Mouse (Mus musculus) hindbrain, embryonic 13.5 days (tissue): ENCODE data around the gene Lnx1. TPM values are rescaled to one million over a fixed set of nuclear protein-coding genes. Genes with fewer than 3 reads are reported as not detected.
A peak's percentile ranks its signal among the peaks of the same experiment; 100 is the strongest.

Source experiments
- ATAC-seq: fragments of 200-750 bp; cut with Nextera tagmentation; 2 replicates; pipeline ENCODE4 v1.8.0; 2017; ENCODE audit warnings: moderate TSS enrichment; ENCODE audit not compliant: low FRiP score
- H3K27ac ChIP-seq: fragments of 300-500 bp; sonication (generic); 2 replicates; pipeline ENCODE4 v1.5.1; 2015; ENCODE audit warnings: inconsistent platforms, mild to moderate bottlenecking, moderate library complexity
- H3K27me3 ChIP-seq: fragments of 300-500 bp; sonication (generic); 2 replicates; pipeline ENCODE4 v1.6.1; 2015; ENCODE audit warnings: mild to moderate bottlenecking, inconsistent platforms
- H3K36me3 ChIP-seq: fragments of 300-500 bp; sonication (generic); 2 replicates; pipeline ENCODE4 v1.6.1; 2015; ENCODE audit warnings: mild to moderate bottlenecking, inconsistent platforms
- H3K4me1 ChIP-seq: fragments of 300-500 bp; sonication (generic); replicated peaks from 2 replicates; pipeline ENCODE4 v1.6.1; 2015; ENCODE audit warnings: inconsistent platforms
- H3K4me2 ChIP-seq: fragments of 300-500 bp; sonication (generic); 2 replicates; pipeline ENCODE4 v1.6.1; 2015; ENCODE audit warnings: inconsistent platforms, mild to moderate bottlenecking, moderate library complexity
- H3K4me3 ChIP-seq: fragments of 300-500 bp; sonication (generic); 2 replicates; pipeline ENCODE4 v1.5.1; 2015; ENCODE audit warnings: mild to moderate bottlenecking, inconsistent platforms
- H3K9ac ChIP-seq: fragments of 300-500 bp; sonication (generic); 2 replicates; pipeline ENCODE4 v1.6.1; 2015; ENCODE audit warnings: mild to moderate bottlenecking, inconsistent platforms
- H3K9me3 ChIP-seq: fragments of 300-500 bp; sonication (generic); 2 replicates; pipeline ENCODE4 v1.6.1; 2016; ENCODE audit warnings: inconsistent platforms
- WGBS: fragments of 180-500 bp; shearing (Covaris S2); methylation state at CpG from one replicate; pipeline ENCODE4 v1.1.7; 2015; 5-methylcytosine and 5-hydroxymethylcytosine counted together
- polyA plus RNA-seq: library from polyadenylated mRNA; unstranded; fragments of >200 nt; fragmentation: Nextera tagmentation; extraction: Ambion mirVana; gene quantifications from 2 replicates; pipeline ENCODE4 v1.2.1, GENCODE M21; 2015

The Lnx1 gene
- polyA plus RNA-seq, 1 experiment from 2014 or later: 3.3 TPM

- WGBS: 77% methylated on average over 3 of the region's 3 CpGs
- no peaks in the 10 kb centered on the region for H3K36me3 ChIP-seq
- no peak overlapping the region for H3K9ac ChIP-seq
- H3K4me1 ChIP-seq: peaks cover 10% of the 10 kb centered on the region
- H3K27me3 ChIP-seq: no peaks in the 10 kb centered on the region
- no peak overlapping the region for H3K4me2 ChIP-seq
- no peak overlapping the region for H3K4me3 ChIP-seq
- H3K27ac ChIP-seq: no peak overlapping the region
- ATAC-seq: no peak
- no peaks in the 10 kb centered on the region for H3K9me3 ChIP-seq
Measured at GRCm38 (mm10) chr5:74721816-74722215, 19.1 kb upstream of the Lnx1 start.

- Histone ChIP-seq H3K9me3 (no peaks in the 10 kb centered on the region), H3K27ac (no peak overlapping the region), H3K9ac (no peak overlapping the region), H3K36me3 (no peaks in the 10 kb centered on the region), H3K4me3 (no peak overlapping the region), H3K4me2 (no peak overlapping the region), H3K27me3 (no peaks in the 10 kb centered on the region), H3K4me1 (peaks cover 10% of the 10 kb centered on the region)
- 55% methylated on average over 9 of the region's 9 CpGs for WGBS
- ATAC-seq: no peak; the same call in 1 of the 2 replicates
Measured at GRCm38 (mm10) chr5:74720661-74721060, 17.9 kb upstream of the Lnx1 start.

DNA sequence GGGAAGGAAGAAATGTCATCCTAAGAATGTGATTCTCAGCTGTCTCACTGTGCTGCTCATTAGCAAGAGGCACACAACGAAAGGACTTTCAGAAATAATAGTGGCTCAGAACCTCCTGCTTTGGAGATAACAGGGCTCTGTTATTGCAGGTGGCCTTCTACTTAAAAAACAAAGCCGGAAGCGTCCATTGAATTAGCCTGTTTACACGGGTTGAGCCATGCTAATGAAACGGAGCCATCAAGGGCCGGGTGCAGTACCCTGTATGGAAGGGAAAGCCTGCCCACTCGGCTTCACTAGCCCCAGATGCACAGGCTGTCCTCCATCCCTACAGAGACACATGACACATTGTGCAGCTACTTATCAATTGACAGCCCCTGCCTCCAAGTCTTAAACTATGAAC, 13.5 kb upstream of the Lnx1 start:
- no peak overlapping the region for H3K27ac ChIP-seq
- H3K9me3 ChIP-seq: no peaks in the 10 kb centered on the region
- no peaks in the 10 kb centered on the region for H3K27me3 ChIP-seq
- no peak for ATAC-seq
- no peak overlapping the region for H3K4me2 ChIP-seq
- no peak overlapping the region for H3K9ac ChIP-seq
- no peaks in the 10 kb centered on the region for H3K36me3 ChIP-seq
- 18% methylated on average over 7 of the region's 7 CpGs for WGBS
- H3K4me3 ChIP-seq: no peak overlapping the region
- H3K4me1 ChIP-seq: 0 out of 2 replicates have a peak, but pooled peaks cover 5% of the 10 kb centered on the region

DNA sequence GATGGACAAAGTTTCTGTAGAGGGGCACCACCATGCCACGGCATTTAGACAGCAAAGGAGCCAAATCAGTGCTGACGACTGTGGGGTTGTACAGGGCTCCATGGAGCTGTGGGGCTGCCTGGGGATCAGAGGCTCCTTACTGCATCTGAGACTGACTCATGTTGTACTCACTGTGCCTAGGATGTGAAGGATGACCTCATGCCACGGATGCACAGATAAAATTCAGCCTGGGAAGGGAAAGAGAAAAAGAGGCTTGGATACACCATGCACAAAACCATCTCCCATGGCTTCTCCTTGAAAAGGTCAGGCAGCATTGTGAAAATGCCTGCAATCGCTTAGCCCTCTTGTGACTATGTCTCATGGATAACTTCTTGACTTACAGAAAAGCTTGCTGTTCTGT, 10.1 kb upstream of the Lnx1 start:
- Histone ChIP-seq H3K4me3 (no peak overlapping the region), H3K36me3 (no peaks in the 10 kb centered on the region), H3K4me2 (no peak overlapping the region), H3K9ac (no peak overlapping the region), H3K4me1 (no peaks in the 10 kb centered on the region), H3K27me3 (no peaks in the 10 kb centered on the region), H3K27ac (no peak overlapping the region), H3K9me3 (no peaks in the 10 kb centered on the region)
- WGBS: 82% methylated on average over 4 of the region's 4 CpGs
- ATAC-seq: no peak

DNA sequence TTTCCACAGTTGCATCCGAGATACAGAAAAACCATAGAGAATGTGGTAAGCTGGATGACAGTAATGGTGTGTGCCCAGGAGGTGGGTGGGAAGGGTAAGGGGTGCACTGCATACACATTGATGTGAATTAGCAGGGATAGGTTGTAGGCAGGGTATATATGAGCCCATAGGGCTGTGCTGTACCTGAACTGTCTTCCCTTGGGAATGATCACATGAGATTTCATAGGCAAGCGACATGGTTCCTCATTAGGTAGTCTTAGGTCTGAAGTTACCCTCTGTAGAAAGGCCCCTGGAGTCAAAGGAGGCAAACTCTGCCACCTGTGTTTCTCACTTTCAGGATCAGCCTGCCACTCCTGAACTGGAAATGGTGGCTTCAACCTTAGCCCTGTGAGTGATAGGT, 9.3 kb upstream of the Lnx1 start:
- Histone ChIP-seq H3K27me3 (no peaks in the 10 kb centered on the region), H3K27ac (no peak overlapping the region), H3K9ac (no peak overlapping the region), H3K36me3 (no peaks in the 10 kb centered on the region), H3K4me1 (no peaks in the 10 kb centered on the region), H3K4me2 (no peak overlapping the region), H3K9me3 (no peaks in the 10 kb centered on the region), H3K4me3 (no peak overlapping the region)
- 88% methylated on average over 2 of the region's 2 CpGs for WGBS
- no peak for ATAC-seq

DNA sequence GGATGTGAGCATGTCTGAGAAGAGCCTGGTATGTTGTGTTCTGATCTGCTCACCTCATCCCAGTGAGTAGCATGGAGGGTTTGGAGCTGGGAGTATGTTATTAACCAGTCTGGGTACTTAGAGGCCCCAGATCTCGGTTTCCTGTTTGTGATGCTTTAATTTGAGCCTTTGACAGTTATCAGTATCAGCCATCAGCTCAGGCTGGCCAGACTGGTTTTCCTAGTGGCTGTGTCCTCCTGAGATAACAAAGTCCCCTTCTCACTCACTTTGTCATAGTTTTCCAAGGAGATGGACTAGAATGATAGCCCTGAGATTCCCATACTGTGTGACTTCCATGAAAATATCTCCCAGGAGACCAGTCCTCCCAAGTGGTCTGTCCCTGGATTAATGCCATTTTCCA, 8.3 kb upstream of the Lnx1 start:
- WGBS: 82% methylated on average over 1 of the region's 1 CpGs
- Histone ChIP-seq H3K27me3 (no peaks in the 10 kb centered on the region), H3K36me3 (no peaks in the 10 kb centered on the region), H3K4me2 (no peak overlapping the region), H3K9me3 (no peaks in the 10 kb centered on the region), H3K27ac (no peak overlapping the region), H3K4me1 (peaks cover 4% of the 10 kb centered on the region; the same call in 1 of the 2 replicates), H3K4me3 (no peak overlapping the region), H3K9ac (no peak overlapping the region)
- no peak for ATAC-seq

DNA sequence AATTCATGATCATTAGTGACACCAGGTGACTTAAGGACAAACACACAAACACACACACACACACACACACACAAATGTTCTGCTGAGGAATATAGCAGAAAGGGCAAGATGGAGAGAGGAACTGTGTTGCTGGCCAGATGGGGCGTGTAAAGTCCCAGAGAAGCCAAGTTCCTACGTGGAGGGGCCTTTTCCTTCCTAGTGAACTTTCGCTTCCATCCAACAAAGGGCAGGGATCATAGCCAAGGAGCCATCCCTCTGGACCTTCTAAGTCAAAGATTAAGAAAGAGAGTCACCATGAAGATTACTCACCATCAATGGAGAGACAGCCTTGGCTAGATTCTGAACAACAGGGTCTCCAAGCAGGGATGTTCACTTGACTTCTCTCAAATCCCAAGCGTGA, 7.5 kb upstream of the Lnx1 start:
- Histone ChIP-seq H3K4me3 (no peak overlapping the region), H3K9ac (no peak overlapping the region), H3K4me2 (no peak overlapping the region), H3K36me3 (no peaks in the 10 kb centered on the region), H3K4me1 (peaks cover 6% of the 10 kb centered on the region; the same call in 1 of the 2 replicates), H3K27me3 (no peaks in the 10 kb centered on the region), H3K27ac (no peak overlapping the region), H3K9me3 (no peaks in the 10 kb centered on the region)
- ATAC-seq: no peak
- WGBS: 93% methylated on average over 4 of the region's 4 CpGs

GRCm38 (mm10) chr5:74704460-74704790, 1.7 kb upstream of the Lnx1 start:
- Histone ChIP-seq H3K9ac (peak overlapping the region; percentile 4; the same call in 1 of the 2 replicates), H3K36me3 (no peaks in the 10 kb centered on the region), H3K4me3 (peak overlapping the region; percentile 41), H3K4me2 (peak overlapping the region; percentile 55), H3K27me3 (peaks cover 8% of the 10 kb centered on the region; the same call in 1 of the 2 replicates), H3K27ac (no peak overlapping the region), H3K9me3 (no peaks in the 10 kb centered on the region), H3K4me1 (peaks cover 21% of the 10 kb centered on the region)
- ATAC-seq: peak; percentile 93
- 0% methylated on average over 8 of the region's 8 CpGs for WGBS

- 16% methylated on average over 17 of the region's 17 CpGs for WGBS
- H3K9ac ChIP-seq: peak overlapping the region; percentile 4; the same call in 1 of the 2 replicates
- ATAC-seq: peak; percentile 87
Measured at GRCm38 (mm10) chr5:74703741-74704459, 1.2 kb upstream of the Lnx1 start.

DNA sequence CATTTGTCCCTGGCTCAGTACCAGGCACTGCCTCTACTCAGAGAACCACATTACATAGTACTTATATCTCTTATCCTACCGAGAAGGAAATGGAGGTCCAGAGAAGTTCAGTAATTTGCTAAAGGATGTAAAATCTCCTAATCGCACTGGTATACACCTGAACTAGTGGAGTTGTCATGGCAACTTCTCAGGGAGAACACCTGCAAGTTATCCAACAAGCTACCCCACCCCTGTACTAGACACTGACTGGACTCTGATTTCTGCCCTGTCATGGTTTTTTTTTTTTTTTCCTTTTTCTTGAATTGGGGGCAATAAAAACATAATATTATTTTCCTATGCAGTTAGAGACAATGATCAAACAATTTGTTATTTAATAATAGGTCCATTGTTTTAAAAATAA, 1.8 kb downstream of the Lnx1 start:
- Histone ChIP-seq H3K9ac (no peak overlapping the region), H3K4me2 (no peak overlapping the region), H3K36me3 (no peaks in the 10 kb centered on the region), H3K4me1 (peaks cover 18% of the 10 kb centered on the region), H3K4me3 (no peak overlapping the region), H3K27me3 (peaks cover 8% of the 10 kb centered on the region; the same call in 1 of the 2 replicates), H3K27ac (no peak overlapping the region), H3K9me3 (no peaks in the 10 kb centered on the region)
- ATAC-seq: no peak
- WGBS: 91% methylated on average over 2 of the region's 2 CpGs

More at GRCm38 (mm10) chr5:74703741-74704459, 1.2 kb upstream of the Lnx1 start:
- H3K27me3 ChIP-seq: peaks cover 8% of the 10 kb centered on the region; the same call in 1 of the 2 replicates
- peaks cover 21% of the 10 kb centered on the region for H3K4me1 ChIP-seq
- H3K36me3 ChIP-seq: no peaks in the 10 kb centered on the region
- peak overlapping the region; percentile 41 for H3K4me3 ChIP-seq
- no peak overlapping the region for H3K27ac ChIP-seq
- no peaks in the 10 kb centered on the region for H3K9me3 ChIP-seq
- H3K4me2 ChIP-seq: peak overlapping the region; percentile 55

DNA sequence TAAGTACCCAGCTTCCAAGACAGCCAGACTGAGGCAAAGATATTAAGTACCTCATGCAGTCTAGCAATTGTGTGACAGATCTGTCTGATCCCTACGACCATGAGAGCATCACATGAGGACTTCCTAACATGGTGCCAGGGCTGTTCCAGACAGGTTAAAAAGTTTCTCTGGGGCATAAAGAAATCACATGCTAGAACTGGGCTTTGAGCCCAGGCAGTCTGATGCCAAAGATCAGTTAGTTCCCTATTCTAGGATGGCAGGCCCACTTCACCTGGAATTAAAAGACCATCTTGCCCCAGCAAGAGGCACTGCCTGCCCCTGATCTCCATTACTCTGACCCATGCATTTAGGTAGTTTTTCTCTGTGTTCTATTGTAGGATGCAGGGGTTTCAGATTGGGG, 3.0 kb downstream of the Lnx1 start:
- Histone ChIP-seq H3K27me3 (peaks cover 8% of the 10 kb centered on the region; the same call in 1 of the 2 replicates), H3K27ac (no peak overlapping the region), H3K4me3 (no peak overlapping the region), H3K4me1 (peaks cover 10% of the 10 kb centered on the region), H3K9me3 (no peaks in the 10 kb centered on the region), H3K9ac (no peak overlapping the region), H3K4me2 (no peak overlapping the region), H3K36me3 (no peaks in the 10 kb centered on the region)
- ATAC-seq: no peak
- 82% methylated on average over 1 of the region's 1 CpGs for WGBS

DNA sequence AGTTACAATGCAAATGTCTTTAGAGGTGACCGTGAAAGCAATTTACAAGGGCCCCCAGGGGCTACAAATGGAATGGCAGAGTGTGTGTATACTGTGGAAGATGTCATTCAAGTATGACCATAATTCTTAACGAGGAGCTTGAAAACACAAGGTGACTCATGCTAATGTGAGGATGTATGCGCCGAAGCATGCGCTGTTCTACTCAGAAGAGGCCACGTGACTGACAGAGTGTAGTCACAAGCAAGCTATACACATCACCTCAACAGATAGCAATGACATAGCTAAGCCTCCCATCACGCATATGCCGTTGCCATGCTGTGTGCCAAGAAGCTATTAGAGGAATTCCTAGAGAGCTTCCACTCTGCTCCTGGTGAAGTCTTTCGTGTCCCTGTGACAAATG, 5.2 kb downstream of the Lnx1 start:
- H3K4me2 ChIP-seq: no peak overlapping the region
- H3K27me3 ChIP-seq: no peaks in the 10 kb centered on the region; the same call in 1 of the 2 replicates
- no peaks in the 10 kb centered on the region for H3K9me3 ChIP-seq
- 73% methylated on average over 9 of the region's 9 CpGs for WGBS
- no peak overlapping the region for H3K4me3 ChIP-seq
- H3K27ac ChIP-seq: no peak overlapping the region
- H3K4me1 ChIP-seq: no peaks in the 10 kb centered on the region
- H3K36me3 ChIP-seq: no peaks in the 10 kb centered on the region
- ATAC-seq: 0 out of 2 replicates have a peak, but pooled peaks have one; percentile 65
- H3K9ac ChIP-seq: no peak overlapping the region

- H3K9ac ChIP-seq: no peak overlapping the region
- no peaks in the 10 kb centered on the region for H3K36me3 ChIP-seq
- 69% methylated on average over 7 of the region's 7 CpGs for WGBS
- H3K4me1 ChIP-seq: no peaks in the 10 kb centered on the region
- H3K27me3 ChIP-seq: no peaks in the 10 kb centered on the region; the same call in 1 of the 2 replicates
- H3K4me3 ChIP-seq: no peak overlapping the region
- no peaks in the 10 kb centered on the region for H3K9me3 ChIP-seq
- no peak overlapping the region for H3K4me2 ChIP-seq
- ATAC-seq: no peak
- H3K27ac ChIP-seq: no peak overlapping the region
Measured at GRCm38 (mm10) chr5:74694390-74694801, 8.3 kb downstream of the Lnx1 start.
